19 mouse cellular contexts compared by ENCODE assay signal in the genomic region with DNA sequence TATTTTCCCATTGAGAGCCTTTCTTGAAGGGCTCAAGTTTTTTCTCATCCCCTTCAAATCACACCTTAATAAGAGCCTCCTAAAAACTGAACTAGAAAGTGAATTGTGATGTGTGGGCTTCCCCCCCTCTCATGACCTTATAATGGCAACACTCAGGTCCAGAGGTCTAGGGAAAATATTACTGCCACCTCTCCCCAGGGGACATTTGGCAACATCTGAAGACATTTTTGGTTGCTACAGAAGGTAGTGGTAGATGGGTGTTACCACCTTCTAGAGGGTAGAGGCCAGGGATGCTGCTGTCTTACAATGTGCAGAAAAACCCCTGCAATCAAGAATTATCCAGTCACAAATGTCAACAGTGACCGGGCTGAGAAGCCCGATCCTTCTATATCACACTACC. TPM values are rescaled to one million over a fixed set of nuclear protein-coding genes. Genes with fewer than 3 reads are reported as not detected.
DNase-seq lines count a peak whose midpoint lies in the region; TF ChIP-seq lines count a peak whose summit lies in the region.
"Had no signal": no experiment of that assay in that cellular context is flagged by ENCODE, and none has a peak within 500 bp of the region (broad histone marks: within the 10 kb centered on the region; RNA-seq: fewer than 3 reads in every experiment).

No protein-coding gene starts in this region.

- no peaks in the 10 kb centered on the region for H3K27me3 ChIP-seq in spleen, adult 2 months (ENCODE audit: control insufficient read depth, insufficient read depth, low read length)
- no peaks in the 10 kb centered on the region for H3K27me3 ChIP-seq in cerebellum, adult 2 months (ENCODE audit: control insufficient read depth, insufficient read depth, low read length)
- H3K27me3 ChIP-seq: embryonic facial prominence, embryonic 12.5 days; forebrain, embryonic 15.5 days; hindbrain, embryonic 13.5 days; Patski had no signal

- DNase-seq in heart, adult 11 months, result peak; percentile 31
- no peak for DNase-seq in heart, postnatal 4 days
- DNase-seq in spleen, adult 2 months (ENCODE audit: low read depth in 1 of 2, low spot score in 2 of 2), result no peak
- DNase-seq in spleen, adult 12 weeks (ENCODE audit: low spot score), result no peak
- DNase-seq in induced T-regulatory cell, adult 2 months (ENCODE audit: low read depth), result peak; percentile 45
- DNase-seq in embryo, embryonic 11 days, result no peak
- DNase-seq in cerebellum, adult 2 months, result no peak
- DNase-seq: adrenal gland, postnatal 14 days; cerebellum, adult 8-10 months; cerebellum, postnatal 14 days; gastrocnemius, postnatal 10 days; heart, postnatal 36 days had no signal

- H3K27ac ChIP-seq in spleen, adult 2 months (ENCODE audit: insufficient read depth, low read length), result 0 out of 2 replicates have a peak overlapping the region, but pooled peaks have one; percentile 8
- H3K27ac ChIP-seq in cerebellum, adult 2 months (ENCODE audit: insufficient read depth, low read length), result no peak overlapping the region
- H3K27ac ChIP-seq: embryonic facial prominence, embryonic 12.5 days; forebrain, embryonic 15.5 days; heart, embryonic 13.5 days; hindbrain, embryonic 13.5 days; hindbrain, postnatal 0 days had no signal

- peak overlapping the region; percentile 28; the same call in 1 of the 2 replicates for H3K4me3 ChIP-seq in spleen, adult 2 months (ENCODE audit: extremely low read depth, insufficient read depth, insufficient read length)
- H3K4me3 ChIP-seq in cerebellum, adult 2 months (replicated peaks; ENCODE audit: insufficient read depth, low read depth, low read length), result no peak overlapping the region
- H3K4me3 ChIP-seq: embryonic facial prominence, embryonic 12.5 days; forebrain, embryonic 15.5 days; heart, embryonic 13.5 days; hindbrain, embryonic 13.5 days had no signal

- no peak for TF ChIP-seq CTCF in spleen, adult 2 months (IDR thresholded peaks at IDR 0.05; ENCODE audit: extremely low read depth, insufficient read depth, insufficient read length, insufficient replicate concordance)
- TF ChIP-seq CTCF in cerebellum, adult 2 months (IDR thresholded peaks at IDR 0.05; ENCODE audit: borderline replicate concordance, insufficient read depth, low read depth, low read length), result no peak

- peaks cover 29% of the 10 kb centered on the region; the same call in 1 of the 2 replicates for H3K4me1 ChIP-seq in spleen, adult 2 months (ENCODE audit: control insufficient read depth, insufficient read depth, insufficient read length)
- no peaks in the 10 kb centered on the region for H3K4me1 ChIP-seq in cerebellum, adult 2 months (ENCODE audit: control insufficient read depth, insufficient read depth, low read length)
- H3K4me1 ChIP-seq: embryonic facial prominence, embryonic 12.5 days had no signal

- H3K36me3 ChIP-seq in spleen, adult 2 months (ENCODE audit: control insufficient read depth, insufficient read depth, low read length), result peaks cover 10% of the 10 kb centered on the region; the same call in 1 of the 2 replicates
- H3K36me3 ChIP-seq: embryonic facial prominence, embryonic 12.5 days; forebrain, embryonic 15.5 days; heart, embryonic 13.5 days; hindbrain, embryonic 13.5 days had no signal

- no peak for TF ChIP-seq POLR2A in spleen, adult 2 months (IDR thresholded peaks at IDR 0.05; ENCODE audit: low read depth, low read length)
- no peak for TF ChIP-seq POLR2A in cerebellum, adult 2 months (IDR thresholded peaks at IDR 0.05; ENCODE audit: borderline replicate concordance, insufficient read depth, low read length)

- 58% methylated on average over 2 of the region's 2 CpGs for WGBS in spleen, adult 2 months
- 80% methylated on average over 2 of the region's 2 CpGs for WGBS in cerebellum, adult 2 months

RNA-seq across cellular contexts. Expression of a gene that starts 2.7 kb away (rescaled TPM):
- total RNA-seq in heart, postnatal 4 days (2021), result 1 to 10 TPM; 5.2 to 6.1 TPM
- 17.3 and 18.0 TPM in 2 replicates for polyA plus RNA-seq in spleen, adult 2 months (2012; rRNA removed)
- 0.39 and 0.70 TPM in 2 replicates for polyA plus RNA-seq in cerebellum, adult 2 months (2012; rRNA removed)
- polyA plus RNA-seq: C2C12 had no signal

Comparison
In these comparisons a context has a peak if more than half of its experiments do, and no peak if none do; other contexts are left out.
1. DNase-seq: peak in heart, adult 11 months (single experiment) and induced T-regulatory cell, adult 2 months (single experiment); none in heart, postnatal 4 days (single experiment), spleen, adult 2 months (0 of 2), spleen, adult 12 weeks (single experiment), embryo, embryonic 11 days (single experiment) and cerebellum, adult 2 months (0 of 2).
2. RNA of a gene that starts 2.7 kb away (polyA plus RNA-seq): 17.3 to 18.0 TPM in spleen, adult 2 months; 0.39 to 0.70 TPM in cerebellum, adult 2 months; every median in the first group is over 10 times any median in the second.